Mouse (Mus musculus) heart, embryonic 12.5 days (tissue): ENCODE results near the gene Proser1. TPM values are rescaled to one million over a fixed set of nuclear protein-coding genes. Genes with fewer than 3 reads are reported as not detected.

ENCODE experiments used
- ATAC-seq: fragments of 200-750 bp; cut with Nextera tagmentation; 2 replicates; pipeline ENCODE4 v1.8.0; 2017; ENCODE audit warnings: moderate TSS enrichment, moderate library complexity; ENCODE audit not compliant: insufficient number of reproducible peaks, low FRiP score
- H3K27ac ChIP-seq: fragments of 300-500 bp; sonication (generic); 2 replicates; pipeline ENCODE4 v1.5.1; 2016; ENCODE audit warnings: mild to moderate bottlenecking, moderate library complexity; ENCODE audit not compliant: poor library complexity, severe bottlenecking
- H3K27me3 ChIP-seq: fragments of 300-500 bp; sonication (generic); replicated peaks from 2 replicates; pipeline ENCODE4 v1.6.1; 2016; ENCODE audit warnings: mild to moderate bottlenecking, moderate library complexity
- H3K36me3 ChIP-seq: fragments of 300-500 bp; sonication (generic); 2 replicates; pipeline ENCODE4 v1.6.1; 2016; ENCODE audit warnings: mild to moderate bottlenecking, moderate library complexity
- H3K4me1 ChIP-seq: fragments of 300-500 bp; sonication (generic); replicated peaks from 2 replicates; pipeline ENCODE4 v1.6.1; 2016; ENCODE audit warnings: mild to moderate bottlenecking
- H3K4me2 ChIP-seq: fragments of 300-500 bp; sonication (generic); 2 replicates; pipeline ENCODE4 v1.6.1; 2016; ENCODE audit warnings: mild to moderate bottlenecking, moderate library complexity
- H3K4me3 ChIP-seq: fragments of 300-500 bp; sonication (generic); 2 replicates; pipeline ENCODE4 v1.5.1; 2016; ENCODE audit warnings: mild to moderate bottlenecking
- H3K9ac ChIP-seq: fragments of 300-500 bp; sonication (generic); 2 replicates; pipeline ENCODE4 v1.6.1; 2016; ENCODE audit warnings: mild to moderate bottlenecking, moderate library complexity
- H3K9me3 ChIP-seq: fragments of 300-500 bp; sonication (generic); replicated peaks from 2 replicates; pipeline ENCODE4 v1.6.1; 2016; ENCODE audit warnings: mild to moderate bottlenecking, moderate library complexity
- WGBS: fragments of 180-500 bp; shearing (Covaris S2); methylation state at CpG from one replicate; pipeline ENCODE4 v1.1.7; 2016; 5-methylcytosine and 5-hydroxymethylcytosine counted together
- polyA plus RNA-seq: library from polyadenylated mRNA; unstranded; fragments of >200 nt; fragmentation: Nextera tagmentation; extraction: Ambion mirVana; gene quantifications from 2 replicates; pipeline ENCODE4 v1.2.1, GENCODE M21; 2016

Proser1 gene
- polyA plus RNA-seq, 1 experiment from 2014 or later, result 15.3 TPM

- no peak for ATAC-seq
- 30% methylated on average over 6 of the region's 6 CpGs for WGBS
- Histone ChIP-seq H3K4me2 (peak overlapping the region; percentile 88), H3K9ac (peak overlapping the region; percentile 47), H3K27ac (no peak overlapping the region), H3K4me3 (peak overlapping the region; percentile 38), H3K36me3 (peaks cover 19% of the 10 kb centered on the region), H3K4me1 (peaks cover 41% of the 10 kb centered on the region), H3K27me3 (no peaks in the 10 kb centered on the region), H3K9me3 (no peaks in the 10 kb centered on the region)
Measured at GRCm38 (mm10) chr3:53465330-53465729, 1.9 kb downstream of the Proser1 start.

DNA sequence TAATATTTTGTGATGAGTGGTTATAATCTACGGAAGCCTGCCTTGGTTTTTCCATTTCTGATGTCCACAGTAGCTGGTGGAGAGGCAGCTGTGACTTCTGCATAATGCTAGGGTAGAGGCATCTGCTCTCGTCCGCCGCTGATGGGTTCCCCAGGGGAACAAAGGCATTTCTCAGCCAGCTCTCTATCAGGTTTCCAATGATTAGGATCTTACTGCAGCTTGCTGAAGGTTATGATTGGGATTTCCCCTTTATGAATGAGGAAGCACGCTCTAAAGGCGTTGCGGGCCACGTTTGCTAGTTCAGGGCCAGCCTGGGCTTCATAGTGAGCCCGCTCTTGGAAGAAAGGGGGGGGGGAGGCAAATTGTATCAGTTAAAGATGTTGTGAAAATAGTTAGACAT, 3.0 kb downstream of the Proser1 start:
- H3K27ac ChIP-seq, result no peak overlapping the region
- 77% methylated on average over 9 of the region's 9 CpGs for WGBS
- ATAC-seq, result no peak
- H3K4me3 ChIP-seq, result 0 out of 2 replicates have a peak overlapping the region, but pooled peaks have one; percentile 38
- peaks cover 30% of the 10 kb centered on the region for H3K36me3 ChIP-seq
- peaks cover 32% of the 10 kb centered on the region for H3K4me1 ChIP-seq
- H3K4me2 ChIP-seq, result peak overlapping the region; percentile 88
- H3K27me3 ChIP-seq, result no peaks in the 10 kb centered on the region
- no peaks in the 10 kb centered on the region for H3K9me3 ChIP-seq
- no peak overlapping the region for H3K9ac ChIP-seq

DNA sequence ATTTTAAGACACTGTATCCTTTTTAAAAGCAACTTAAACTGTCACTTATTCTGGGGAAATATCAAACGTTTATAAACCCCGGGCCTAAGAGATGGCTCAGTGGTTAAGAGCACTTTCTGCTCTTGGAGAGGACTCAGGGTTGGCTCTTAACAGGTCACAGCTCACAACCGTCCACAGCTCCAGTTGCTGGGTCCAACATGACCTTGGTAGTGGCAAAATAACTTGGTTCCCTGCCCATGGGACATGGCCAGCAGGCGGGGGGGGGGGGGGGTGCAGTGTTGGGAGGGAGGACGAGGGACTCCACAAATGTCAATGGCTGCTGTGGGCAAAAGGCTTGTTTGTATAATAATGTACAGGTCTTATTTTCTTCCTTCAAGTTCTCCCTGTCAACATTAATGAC, 3.9 kb downstream of the Proser1 start:
- Histone ChIP-seq H3K27me3 (no peaks in the 10 kb centered on the region), H3K4me2 (no peak overlapping the region), H3K9ac (no peak overlapping the region), H3K36me3 (peaks cover 38% of the 10 kb centered on the region), H3K9me3 (no peaks in the 10 kb centered on the region), H3K4me3 (no peak overlapping the region), H3K4me1 (peaks cover 28% of the 10 kb centered on the region), H3K27ac (no peak overlapping the region)
- 80% methylated on average over 5 of the region's 5 CpGs for WGBS
- ATAC-seq, result no peak

- WGBS, result 90% methylated on average over 5 of the region's 5 CpGs
- peaks cover 61% of the 10 kb centered on the region for H3K36me3 ChIP-seq
- H3K27ac ChIP-seq, result no peak overlapping the region
- no peak for ATAC-seq
- no peak overlapping the region for H3K9ac ChIP-seq
- peaks cover 26% of the 10 kb centered on the region for H3K4me1 ChIP-seq
- no peaks in the 10 kb centered on the region for H3K9me3 ChIP-seq
- no peak overlapping the region for H3K4me3 ChIP-seq
- no peaks in the 10 kb centered on the region for H3K27me3 ChIP-seq
- H3K4me2 ChIP-seq, result no peak overlapping the region
Measured at GRCm38 (mm10) chr3:53469650-53470049, 6.2 kb downstream of the Proser1 start.

DNA sequence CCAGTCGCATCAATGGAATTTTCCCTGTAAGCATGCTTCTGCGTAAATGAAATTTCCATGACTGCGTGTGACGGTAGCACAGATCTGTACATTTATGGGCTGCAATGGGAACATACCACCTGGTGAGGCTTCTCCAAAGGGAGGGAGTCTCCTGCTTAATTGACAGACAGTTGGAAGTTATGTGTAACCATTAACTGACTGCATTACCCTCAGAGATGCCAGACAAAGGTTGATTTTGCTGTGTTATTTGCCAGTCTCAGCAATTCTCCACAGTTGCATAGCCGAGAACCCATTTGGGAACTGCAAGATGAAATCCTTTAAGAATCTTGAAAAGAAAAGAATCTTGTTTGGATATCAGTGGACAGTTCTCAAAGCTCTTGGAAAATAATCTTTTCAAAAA, 8.6 kb downstream of the Proser1 start:
- H3K9me3 ChIP-seq, result no peaks in the 10 kb centered on the region
- no peak overlapping the region for H3K4me2 ChIP-seq
- H3K36me3 ChIP-seq, result peaks cover 82% of the 10 kb centered on the region
- H3K27ac ChIP-seq, result no peak overlapping the region
- no peak overlapping the region for H3K4me3 ChIP-seq
- H3K4me1 ChIP-seq, result 0 out of 2 replicates have a peak, but pooled peaks cover 6% of the 10 kb centered on the region
- H3K27me3 ChIP-seq, result no peaks in the 10 kb centered on the region
- 94% methylated on average over 5 of the region's 5 CpGs for WGBS
- no peak for ATAC-seq
- no peak overlapping the region for H3K9ac ChIP-seq

- Histone ChIP-seq H3K9me3 (no peaks in the 10 kb centered on the region), H3K4me2 (no peak overlapping the region), H3K27ac (no peak overlapping the region), H3K27me3 (no peaks in the 10 kb centered on the region), H3K4me1 (no peaks in the 10 kb centered on the region), H3K36me3 (peaks cover 94% of the 10 kb centered on the region), H3K4me3 (no peak overlapping the region), H3K9ac (no peak overlapping the region)
- WGBS, result 76% methylated on average over 4 of the region's 4 CpGs
- ATAC-seq, result no peak
Measured at GRCm38 (mm10) chr3:53474179-53474578, 10.7 kb downstream of the Proser1 start.

DNA sequence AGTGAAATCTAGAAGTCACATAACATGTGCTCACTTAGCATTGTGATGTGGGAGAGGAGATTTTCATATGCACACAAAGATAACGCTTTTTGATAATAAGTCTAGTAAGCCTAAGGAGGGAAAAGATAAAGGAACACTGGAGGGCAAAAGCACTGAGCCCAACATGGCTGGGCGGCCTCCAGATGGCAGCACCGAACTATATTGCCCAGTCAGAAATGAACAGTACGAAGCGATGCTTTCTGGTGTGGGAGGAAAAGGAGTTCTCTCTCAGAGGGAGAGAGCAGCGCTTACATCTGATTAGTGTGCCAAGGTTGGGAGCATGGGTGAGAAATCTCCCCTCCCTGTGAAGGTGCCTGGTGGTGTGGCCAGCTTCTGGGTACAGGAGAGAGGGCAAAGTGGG, 12.4 kb downstream of the Proser1 start:
- Histone ChIP-seq H3K36me3 (peaks cover 93% of the 10 kb centered on the region), H3K27ac (no peak overlapping the region), H3K4me3 (no peak overlapping the region), H3K9me3 (no peaks in the 10 kb centered on the region), H3K4me2 (no peak overlapping the region), H3K4me1 (no peaks in the 10 kb centered on the region), H3K27me3 (no peaks in the 10 kb centered on the region), H3K9ac (no peak overlapping the region)
- WGBS, result 51% methylated on average over 6 of the region's 6 CpGs
- no peak for ATAC-seq

GRCm38 (mm10) chr3:53477468-53477867, 14.0 kb downstream of the Proser1 start:
- Histone ChIP-seq H3K27me3 (no peaks in the 10 kb centered on the region), H3K36me3 (peaks cover 92% of the 10 kb centered on the region), H3K9me3 (no peaks in the 10 kb centered on the region), H3K4me3 (no peak overlapping the region), H3K4me2 (no peak overlapping the region), H3K4me1 (no peaks in the 10 kb centered on the region), H3K9ac (no peak overlapping the region), H3K27ac (no peak overlapping the region)
- 85% methylated on average over 17 of the region's 17 CpGs for WGBS
- no peak for ATAC-seq

DNA sequence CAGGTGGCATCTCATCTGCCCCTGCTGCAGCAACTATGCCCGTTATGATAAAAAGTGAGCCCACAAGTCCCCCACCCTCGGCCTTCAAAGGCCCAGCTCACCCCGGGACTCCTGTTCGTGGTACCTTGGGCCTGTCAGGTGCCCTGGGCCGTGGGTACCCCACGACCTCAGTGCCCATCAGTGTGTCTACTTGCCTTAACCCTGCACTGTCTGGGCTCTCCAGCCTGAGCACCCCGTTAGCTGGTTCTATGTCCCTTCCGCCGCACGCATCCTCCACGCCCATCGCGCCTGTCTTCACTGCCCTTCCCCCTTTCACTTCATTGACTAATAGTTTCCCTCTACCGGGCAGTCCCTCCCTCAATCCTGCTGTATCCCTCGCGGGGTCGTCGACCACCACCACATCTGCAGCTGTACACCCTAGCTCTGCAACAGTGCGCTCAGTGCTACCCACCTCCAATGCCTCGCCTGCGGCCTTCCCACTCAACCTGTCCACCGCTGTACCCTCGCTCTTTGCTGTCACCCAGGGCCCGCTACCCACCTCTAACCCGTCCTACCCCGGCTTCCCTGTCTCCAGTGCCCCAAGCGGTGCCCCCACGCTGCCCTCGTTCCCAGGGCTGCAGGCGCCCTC, 15.1 kb downstream of the Proser1 start:
- no peak overlapping the region for H3K27ac ChIP-seq
- no peak overlapping the region for H3K9ac ChIP-seq
- no peak for ATAC-seq
- no peaks in the 10 kb centered on the region for H3K4me1 ChIP-seq
- no peaks in the 10 kb centered on the region for H3K27me3 ChIP-seq
- H3K9me3 ChIP-seq, result no peaks in the 10 kb centered on the region
- WGBS, result 94% methylated on average over 30 of the region's 30 CpGs
- H3K36me3 ChIP-seq, result peaks cover 85% of the 10 kb centered on the region
- H3K4me3 ChIP-seq, result no peak overlapping the region
- no peak overlapping the region for H3K4me2 ChIP-seq

GRCm38 (mm10) chr3:53483414-53484059, 20.1 kb downstream of the Proser1 start:
- Histone ChIP-seq H3K27ac (no peak overlapping the region), H3K27me3 (no peaks in the 10 kb centered on the region), H3K4me2 (no peak overlapping the region), H3K36me3 (peaks cover 38% of the 10 kb centered on the region), H3K4me1 (peaks cover 28% of the 10 kb centered on the region), H3K4me3 (no peak overlapping the region), H3K9me3 (no peaks in the 10 kb centered on the region), H3K9ac (no peak overlapping the region)
- WGBS, result 72% methylated on average over 8 of the region's 8 CpGs
- ATAC-seq, result no peak

- Histone ChIP-seq H3K27me3 (no peaks in the 10 kb centered on the region), H3K4me2 (no peak overlapping the region), H3K36me3 (peaks cover 12% of the 10 kb centered on the region), H3K4me1 (peaks cover 28% of the 10 kb centered on the region), H3K9ac (no peak overlapping the region), H3K4me3 (no peak overlapping the region), H3K9me3 (no peaks in the 10 kb centered on the region), H3K27ac (peak overlapping the region; percentile 51)
- WGBS, result 63% methylated on average over 10 of the region's 10 CpGs
- ATAC-seq, result no peak
Measured at GRCm38 (mm10) chr3:53486561-53486960, 23.1 kb downstream of the Proser1 start.
